Mouse (Mus musculus) kidney, adult 2 months (tissue): Measurements from ENCODE around the gene Tmem8. TPM values are rescaled to one million over a fixed set of nuclear protein-coding genes. Genes with fewer than 3 reads are reported as not detected.
A peak's percentile ranks its signal among the peaks of the same experiment; 100 is the strongest.
"Not testable (repeated sequence)": the region's sequence is repeated elsewhere in the genome, so short reads cannot be mapped to it uniquely, and the experiment has no call there.

ENCODE experiments used
- DNase-seq: peaks from one replicate; pipeline ENCODE4 v3.0.0; 2021
- H3K27ac ChIP-seq: fragments of 200-500 bp; 2 replicates; pipeline ENCODE4 v1.5.1; 2012; ENCODE audit warnings: low read depth, low read length, control low read depth, inconsistent platforms; ENCODE audit not compliant: insufficient read depth
- H3K27me3 ChIP-seq: fragments of 200-500 bp; replicated peaks from 2 replicates; pipeline ENCODE4 v1.6.1; 2012; ENCODE audit warnings: mild to moderate bottlenecking, moderate library complexity, low read length, inconsistent platforms; ENCODE audit not compliant: control insufficient read depth, insufficient read depth
- H3K36me3 ChIP-seq: fragments of 200-500 bp; 2 replicates; pipeline ENCODE4 v1.6.1; 2012; ENCODE audit warnings: mild to moderate bottlenecking, moderate library complexity, low read length, inconsistent platforms; ENCODE audit not compliant: control insufficient read depth, insufficient read depth
- H3K4me1 ChIP-seq: fragments of 200-500 bp; 2 replicates; pipeline ENCODE4 v1.6.1; 2011; ENCODE audit warnings: low read length; ENCODE audit not compliant: control insufficient read depth, insufficient read depth
- H3K4me3 ChIP-seq: fragments of 200-500 bp; 2 replicates; pipeline ENCODE4 v1.5.1; 2011; ENCODE audit warnings: mild to moderate bottlenecking, low read depth, low read length, control low read depth; ENCODE audit not compliant: insufficient read depth
- CTCF ChIP-seq: fragments of 200-500 bp; conservative IDR thresholded peaks from 2 replicates; pipeline ENCODE4 v1.5.1; 2011; ENCODE audit warnings: low read depth, mild to moderate bottlenecking, control low read depth, low read length, moderate library complexity, mixed read lengths; ENCODE audit not compliant: insufficient read depth, insufficient read length
- POLR2A ChIP-seq: fragments of 200-500 bp; IDR thresholded peaks from one replicate; pipeline ENCODE4 v1.6.1; 2011; ENCODE audit warnings: low read depth, low read length, control low read depth
- WGBS: fragments of 180-500 bp; shearing (Covaris S2); methylation state at CpG from one replicate; pipeline ENCODE4 v1.1.7; 2018; 5-methylcytosine and 5-hydroxymethylcytosine counted together
- polyA plus RNA-seq: library from polyadenylated mRNA; depleted of rRNA; stranded (reverse); fragments of >200 nt; gene quantifications from 2 replicates; pipeline ENCODE4 v1.2.3, GENCODE M21; 2012

Tmem8 gene
- polyA plus RNA-seq, 1 experiment, result 431 TPM

DNA sequence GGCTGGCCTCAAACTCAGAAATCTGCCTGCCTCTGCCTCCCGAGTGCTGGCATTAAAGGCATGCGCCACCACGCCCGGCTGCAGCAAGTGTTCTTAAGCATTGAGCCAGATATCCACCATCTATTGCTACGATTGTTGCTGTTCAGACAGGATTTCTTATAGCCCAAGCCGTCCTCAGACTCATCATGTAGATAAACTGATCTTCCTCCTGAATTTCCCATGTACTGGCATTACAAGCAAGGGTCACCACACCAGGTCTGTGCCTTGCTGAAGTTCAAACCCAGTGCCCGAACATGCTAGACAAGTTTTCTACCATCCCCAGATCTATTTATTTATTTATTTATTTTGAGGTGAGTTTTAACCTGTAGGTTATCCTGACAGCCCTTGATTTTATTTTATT lies 14.6 kb upstream of the Tmem8 start:
- Histone ChIP-seq H3K27me3 (no peaks in the 10 kb centered on the region), H3K4me3 (no peak overlapping the region), H3K36me3 (no peaks in the 10 kb centered on the region), H3K27ac (no peak overlapping the region), H3K4me1 (peaks cover 3% of the 10 kb centered on the region; the same call in 1 of the 2 replicates)
- no peak for TF ChIP-seq CTCF
- TF ChIP-seq POLR2A, result no peak
- DNase-seq, result no peak
- WGBS, result 92% methylated on average over 7 of the region's 7 CpGs

DNA sequence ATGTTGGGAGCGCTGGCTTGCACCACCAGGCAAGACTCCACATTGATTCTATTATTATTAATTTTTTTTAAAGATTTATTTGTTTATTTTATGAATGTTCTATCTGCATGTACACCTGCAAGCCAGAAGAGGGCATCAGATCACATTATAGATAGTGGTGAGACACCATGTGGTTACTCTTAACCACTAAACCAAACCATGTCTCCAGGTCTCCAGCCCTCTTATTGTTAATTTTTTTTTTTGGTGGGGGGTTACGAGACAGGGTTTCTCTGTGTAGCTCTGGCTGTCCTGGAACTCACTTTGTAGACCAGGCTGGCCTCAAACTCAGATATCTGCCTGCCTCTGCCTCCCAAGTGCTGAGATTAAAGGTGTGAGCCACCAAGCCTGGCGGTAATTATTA lies 13.8 kb upstream of the Tmem8 start:
- not testable (repeated sequence) for H3K4me1 ChIP-seq, H3K4me3 ChIP-seq, H3K36me3 ChIP-seq, H3K27me3 ChIP-seq, H3K27ac ChIP-seq
- peak; percentile 72 for DNase-seq
- 57% methylated on average over 3 of the region's 3 CpGs for WGBS

DNA sequence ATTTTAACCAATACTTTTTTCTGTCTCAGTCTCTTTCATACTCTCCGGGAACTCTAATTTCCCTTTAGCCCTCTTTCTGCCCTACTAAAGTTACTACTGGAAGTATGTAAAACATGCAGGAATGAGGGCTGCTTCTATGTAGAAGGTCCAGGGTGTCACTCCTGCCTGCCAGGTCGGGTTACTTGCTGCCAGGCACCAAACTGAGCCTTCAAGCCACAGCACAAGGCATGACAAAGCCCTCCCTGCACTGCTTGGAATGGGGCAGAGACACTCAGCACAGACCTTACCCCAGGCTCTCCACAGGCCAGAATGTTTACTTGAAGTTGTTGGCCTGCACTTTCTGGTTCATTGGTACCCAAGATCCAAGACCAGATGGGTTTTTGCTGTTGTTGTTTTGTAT lies 12.9 kb upstream of the Tmem8 start:
- 48% methylated on average over 2 of the region's 2 CpGs for WGBS
- Histone ChIP-seq H3K36me3 (no peaks in the 10 kb centered on the region), H3K4me1 (peaks cover 3% of the 10 kb centered on the region; the same call in 1 of the 2 replicates), H3K27ac (no peak overlapping the region), H3K4me3 (no peak overlapping the region), H3K27me3 (no peaks in the 10 kb centered on the region)
- TF ChIP-seq CTCF (no peak), POLR2A (no peak)
- peak; percentile 28 for DNase-seq

DNA sequence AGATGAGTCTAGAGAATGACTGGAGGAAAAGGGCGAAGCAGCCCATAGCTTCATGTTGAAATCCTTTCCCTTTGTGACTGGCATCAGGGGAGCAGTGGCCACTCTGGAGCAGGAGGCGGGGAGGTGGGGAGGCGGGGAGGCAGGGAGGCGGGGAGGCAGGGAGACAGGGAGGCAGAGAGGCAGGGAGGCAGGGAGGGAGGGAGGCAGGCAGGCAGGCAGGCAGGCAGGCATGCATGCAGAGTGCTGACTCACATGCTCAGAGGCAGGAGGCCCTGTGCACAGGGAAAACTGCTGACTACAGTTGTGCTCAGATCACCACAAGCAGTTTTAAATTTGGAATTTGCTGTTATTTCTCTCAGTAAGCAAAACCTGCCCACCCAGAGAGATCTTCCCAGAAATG lies 11.6 kb upstream of the Tmem8 start:
- WGBS, result 44% methylated on average over 4 of the region's 4 CpGs
- H3K27me3 ChIP-seq, result no peaks in the 10 kb centered on the region
- peaks cover 3% of the 10 kb centered on the region; the same call in 1 of the 2 replicates for H3K4me1 ChIP-seq
- no peaks in the 10 kb centered on the region for H3K36me3 ChIP-seq
- peak; percentile 92 for DNase-seq
- H3K27ac ChIP-seq, result peak overlapping the region; percentile 27; the same call in 1 of the 2 replicates
- TF ChIP-seq POLR2A, result no peak
- no peak for TF ChIP-seq CTCF
- no peak overlapping the region for H3K4me3 ChIP-seq

DNA sequence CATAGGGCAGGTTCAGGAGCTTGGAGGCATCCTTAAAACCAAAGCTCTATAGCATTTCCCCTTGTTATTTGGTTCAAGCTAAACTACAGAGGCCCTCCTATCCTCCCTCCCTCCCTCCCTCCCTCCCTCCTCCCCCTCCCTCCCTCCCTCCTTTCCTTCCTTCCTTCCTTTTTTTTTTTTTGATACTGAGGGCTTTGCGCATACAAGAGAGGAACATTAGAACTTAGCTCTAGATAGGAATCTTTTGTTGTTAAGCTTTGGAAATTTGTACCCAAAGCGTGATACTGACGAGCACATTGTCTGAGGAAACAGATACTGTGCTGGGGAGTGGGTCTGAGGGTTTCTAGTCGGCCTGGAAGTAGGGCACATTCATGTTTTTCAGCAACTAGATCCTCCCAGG lies 7.5 kb upstream of the Tmem8 start:
- DNase-seq, result no peak
- Histone ChIP-seq H3K4me3 (no peak overlapping the region), H3K4me1 (peaks cover 3% of the 10 kb centered on the region; the same call in 1 of the 2 replicates), H3K27ac (no peak overlapping the region), H3K27me3 (no peaks in the 10 kb centered on the region), H3K36me3 (no peaks in the 10 kb centered on the region)
- WGBS, result 72% methylated on average over 4 of the region's 4 CpGs
- TF ChIP-seq CTCF (no peak), POLR2A (no peak)

DNA sequence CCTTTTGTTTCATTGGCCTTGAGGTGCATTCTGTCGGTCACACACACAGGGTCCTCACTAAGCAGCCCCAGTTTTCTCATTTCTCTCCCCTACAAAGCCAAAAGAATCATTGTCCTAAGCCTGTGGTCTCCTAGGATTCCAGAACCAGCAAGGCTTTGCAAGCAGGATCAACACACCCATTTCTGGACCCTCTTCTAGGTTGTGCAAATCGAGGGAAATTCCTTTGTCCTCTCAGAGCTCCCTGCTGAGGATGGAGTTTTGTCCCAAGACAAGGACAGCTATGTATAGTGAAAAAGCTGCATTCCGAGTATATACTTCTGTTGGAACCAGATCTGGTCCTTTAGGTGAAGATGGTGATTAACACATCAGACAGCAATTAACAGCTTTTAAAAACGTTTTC lies 2.9 kb upstream of the Tmem8 start:
- no peak overlapping the region for H3K27ac ChIP-seq
- WGBS, result 63% methylated on average over 4 of the region's 4 CpGs
- no peak overlapping the region for H3K4me3 ChIP-seq
- TF ChIP-seq POLR2A, result no peak
- TF ChIP-seq CTCF, result no peak
- H3K4me1 ChIP-seq, result no peaks in the 10 kb centered on the region; the same call in 1 of the 2 replicates
- no peaks in the 10 kb centered on the region for H3K27me3 ChIP-seq
- no peak for DNase-seq
- no peaks in the 10 kb centered on the region for H3K36me3 ChIP-seq

DNA sequence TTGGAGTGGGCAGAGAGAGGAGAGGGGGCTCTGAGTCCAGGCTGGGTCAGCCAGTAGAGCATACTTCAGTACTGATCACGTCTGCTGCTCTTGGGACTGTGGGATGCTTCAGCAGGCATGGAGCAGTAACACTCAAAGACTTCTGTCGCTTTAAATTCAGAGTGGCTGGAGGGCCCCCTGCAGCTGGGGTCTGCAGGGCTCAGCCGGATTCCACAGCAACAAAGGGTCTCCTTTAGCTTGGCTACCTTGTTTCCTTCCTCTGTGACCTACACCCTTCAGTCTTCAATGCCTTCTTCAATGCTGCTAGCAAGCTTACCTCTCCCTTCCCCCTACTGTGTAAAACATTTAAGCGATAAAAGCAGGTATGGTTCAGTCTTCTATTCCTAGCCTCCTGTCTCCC lies 2.1 kb upstream of the Tmem8 start:
- 60% methylated on average over 4 of the region's 4 CpGs for WGBS
- H3K4me1 ChIP-seq, result no peaks in the 10 kb centered on the region; the same call in 1 of the 2 replicates
- no peak overlapping the region for H3K4me3 ChIP-seq
- no peaks in the 10 kb centered on the region for H3K36me3 ChIP-seq
- no peak overlapping the region for H3K27ac ChIP-seq
- no peak for TF ChIP-seq CTCF
- no peak for DNase-seq
- no peaks in the 10 kb centered on the region for H3K27me3 ChIP-seq

DNA sequence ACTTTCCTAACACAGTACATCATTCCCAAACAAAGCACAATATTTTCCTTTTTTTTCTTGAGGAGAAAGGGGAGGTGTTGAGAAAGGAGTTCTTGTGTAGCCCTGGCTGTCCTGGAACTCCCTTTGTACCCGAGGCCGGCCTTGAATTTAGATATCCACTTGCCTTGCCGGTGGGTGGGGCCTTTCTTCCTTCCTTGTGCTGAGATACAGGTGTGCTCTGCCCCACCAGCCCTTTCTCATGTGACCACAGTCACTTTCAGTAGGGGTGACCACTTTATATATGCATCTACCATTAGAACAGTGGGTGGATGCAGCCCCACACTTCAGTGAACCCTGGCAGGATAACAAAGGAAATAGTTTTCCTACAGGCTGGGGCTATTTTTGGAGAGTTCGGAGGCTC lies 1.4 kb upstream of the Tmem8 start:
- DNase-seq, result no peak
- Histone ChIP-seq H3K27ac (no peak overlapping the region), H3K27me3 (no peaks in the 10 kb centered on the region), H3K4me3 (no peak overlapping the region), H3K4me1 (peaks cover 5% of the 10 kb centered on the region), H3K36me3 (no peaks in the 10 kb centered on the region)
- WGBS, result 53% methylated on average over 4 of the region's 4 CpGs
- TF ChIP-seq POLR2A (no peak), CTCF (no peak)
